Mouse (Mus musculus) adrenal gland, postnatal 14 days (tissue): ENCODE results near the gene Ergic1. TPM values are rescaled to one million over a fixed set of nuclear protein-coding genes. Genes with fewer than 3 reads are reported as not detected.

Experiments used
- DNase-seq: peaks from one replicate; pipeline ENCODE4 v3.0.0; 2021; ENCODE audit warnings: mixed read lengths
- total RNA-seq: library from RNA; stranded (reverse); gene quantifications from 2 replicates; pipeline ENCODE4 v1.2.3, GENCODE M21; 2021

The Ergic1 gene
- total RNA-seq, 1 experiment from 2014 or later = 143 TPM

DNA sequence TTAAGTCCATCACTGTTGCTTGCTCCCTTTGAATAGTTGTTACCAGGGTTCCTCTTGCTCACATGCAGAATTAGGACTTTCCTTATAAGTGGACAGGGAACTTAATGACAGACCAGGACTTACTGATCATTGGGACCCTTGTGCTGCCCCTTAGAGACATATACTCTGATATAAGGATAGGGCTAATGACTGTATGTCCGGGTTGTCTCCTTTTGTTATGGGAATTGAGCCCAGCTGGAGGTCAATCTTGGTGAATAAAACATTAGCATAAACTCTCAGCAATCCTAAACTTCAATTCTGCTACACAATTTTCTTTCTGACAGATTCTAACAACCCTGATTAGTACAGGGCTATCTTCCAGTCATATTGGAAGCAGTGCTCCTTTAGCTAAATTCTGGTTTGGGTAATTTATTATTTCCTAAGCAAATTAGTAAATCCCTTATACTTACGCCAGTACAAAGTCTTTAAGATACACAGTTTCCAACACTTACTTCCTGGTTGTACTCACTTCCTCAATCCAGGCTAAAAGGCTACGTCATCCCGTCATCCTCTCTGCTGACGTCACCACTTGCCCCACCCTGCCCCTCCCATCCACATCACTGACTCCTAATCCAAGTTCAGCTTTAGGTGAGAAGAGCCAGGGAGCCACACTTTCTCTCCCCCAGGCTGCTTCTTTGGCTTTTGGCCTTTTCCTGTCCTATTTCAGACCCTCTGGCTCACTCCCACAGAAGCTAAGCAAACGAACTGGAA lies 23.4 kb upstream of the Ergic1 start:
- no peak for DNase-seq

DNA sequence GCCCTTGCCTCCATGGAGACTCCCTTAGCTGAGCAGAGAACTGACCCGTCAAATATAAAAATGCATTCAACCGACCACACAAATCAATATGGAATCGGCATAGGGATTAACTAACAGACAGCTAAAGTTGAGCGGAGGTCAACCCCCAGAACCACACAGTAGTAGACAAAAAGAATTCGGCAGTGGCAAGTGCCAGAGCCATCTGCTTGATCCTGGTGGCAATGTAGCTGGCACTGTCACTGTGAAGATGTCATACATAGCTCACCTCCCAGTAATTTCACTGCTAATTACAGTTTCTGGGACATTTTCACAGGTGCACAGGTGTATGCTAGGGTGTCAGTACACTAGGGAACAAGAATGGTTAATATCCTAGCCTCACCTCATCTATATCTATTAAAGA lies 21.2 kb upstream of the Ergic1 start:
- DNase-seq = no peak

DNA sequence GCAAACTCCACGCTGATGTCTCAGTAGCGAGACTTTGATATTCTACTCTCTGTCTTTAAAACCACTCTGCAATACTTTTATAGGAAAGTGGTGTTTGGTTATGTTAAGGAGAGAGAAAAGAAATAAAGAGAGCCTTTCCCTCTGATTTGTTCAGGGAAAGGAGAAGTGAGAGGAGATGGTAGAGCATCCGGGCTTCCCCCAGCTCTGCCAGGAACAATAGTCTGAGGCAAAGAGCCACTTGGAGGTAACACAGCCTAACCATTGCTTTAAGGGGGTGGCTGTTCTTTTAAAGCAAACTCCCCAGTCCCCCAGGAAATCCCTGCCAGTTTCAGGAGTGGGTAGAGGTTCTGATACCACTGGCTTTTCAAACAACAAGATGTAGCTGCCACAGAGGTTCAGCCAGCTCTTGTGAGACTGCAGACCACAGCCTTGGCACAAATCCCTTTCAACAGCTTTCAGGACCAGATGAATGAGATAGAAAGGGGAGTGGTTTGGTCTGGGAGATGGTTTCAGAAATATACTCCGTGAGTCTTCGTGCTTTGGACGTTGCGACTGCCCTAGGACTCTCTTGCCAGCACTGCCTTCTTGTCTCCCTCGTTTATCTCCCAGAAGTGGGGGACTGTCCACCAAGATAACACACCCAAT lies 16.8 kb upstream of the Ergic1 start:
- no peak for DNase-seq

GRCm38 (mm10) chr17:26547771-26548170 lies 13.5 kb upstream of the Ergic1 start:
- peak; percentile 66 for DNase-seq

- no peak for DNase-seq
Observed at GRCm38 (mm10) chr17:26548566-26548965, 12.7 kb upstream of the Ergic1 start.

DNA sequence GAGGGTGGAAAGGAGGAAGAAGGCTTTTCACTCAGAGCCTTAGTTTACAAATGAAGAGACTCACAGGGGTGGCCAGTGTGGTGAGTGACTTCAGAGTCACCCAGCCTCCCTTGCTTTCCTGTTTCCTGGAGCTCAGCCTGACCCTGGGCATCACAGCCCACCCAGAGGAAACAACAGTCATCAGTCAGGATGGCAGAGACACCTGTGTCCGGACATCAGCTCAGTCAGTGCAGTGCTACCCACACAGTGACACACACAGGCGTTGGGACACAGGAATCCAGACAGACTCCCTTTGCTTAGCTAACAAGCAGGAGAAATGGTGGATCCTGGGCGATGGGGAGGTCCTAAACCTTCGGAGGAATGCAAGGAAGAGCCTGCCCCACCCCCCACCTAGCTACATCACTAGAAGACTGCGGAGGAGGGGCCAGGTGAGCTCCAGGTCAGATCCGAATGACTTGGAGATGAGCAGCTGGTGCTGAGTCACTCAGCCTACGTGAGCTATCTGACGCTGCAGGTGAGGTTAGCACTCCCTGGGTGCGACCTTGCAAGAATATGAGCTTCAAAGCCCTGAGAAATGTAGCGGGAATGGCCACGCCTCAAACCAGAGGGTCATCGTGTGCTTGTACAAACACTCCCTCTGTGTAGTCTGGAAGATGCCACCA lies 12.0 kb upstream of the Ergic1 start:
- DNase-seq = peak; percentile 40

DNA sequence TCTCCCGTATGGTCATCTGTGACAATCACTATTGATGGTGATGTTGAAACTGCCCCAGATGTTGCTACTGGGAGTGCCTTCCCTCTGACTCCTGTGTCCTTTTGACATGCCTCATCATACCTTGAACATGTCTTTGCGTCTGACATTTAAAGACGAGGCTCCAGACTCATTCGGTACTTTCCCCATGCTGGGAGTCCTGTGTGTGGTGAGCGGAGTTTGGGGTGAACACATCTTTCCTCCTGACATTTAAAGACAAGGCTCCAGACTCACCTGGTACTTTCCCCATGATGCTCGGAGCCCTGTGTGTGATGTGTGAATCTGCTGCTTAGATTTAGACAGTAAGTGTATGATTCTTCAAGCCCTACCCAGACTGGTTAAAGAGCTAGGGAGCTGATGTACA lies 10.2 kb upstream of the Ergic1 start:
- DNase-seq = no peak

DNA sequence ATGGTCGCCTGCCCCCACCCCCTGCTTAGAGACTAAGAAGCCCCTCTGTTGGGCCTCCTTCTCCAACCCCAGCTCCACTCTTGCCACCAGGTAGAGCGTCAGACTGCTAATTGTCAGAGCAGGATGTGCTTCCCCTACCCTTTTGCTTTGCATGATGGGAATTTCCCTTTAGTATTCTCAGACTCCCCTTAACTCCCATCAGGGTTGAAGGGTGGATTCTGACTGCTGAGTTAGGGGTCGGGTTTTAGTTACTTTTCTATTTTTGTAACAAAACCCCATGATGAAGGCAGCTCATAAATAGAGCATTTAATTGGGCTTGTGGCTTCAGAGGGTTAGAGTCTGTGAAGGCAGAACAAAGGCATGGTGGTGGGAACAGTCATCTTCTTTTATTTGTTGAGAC lies 8.3 kb upstream of the Ergic1 start:
- DNase-seq = no peak

GRCm38 (mm10) chr17:26560526-26561289 lies 581 bp upstream of the Ergic1 start:
- DNase-seq = no peak

DNA sequence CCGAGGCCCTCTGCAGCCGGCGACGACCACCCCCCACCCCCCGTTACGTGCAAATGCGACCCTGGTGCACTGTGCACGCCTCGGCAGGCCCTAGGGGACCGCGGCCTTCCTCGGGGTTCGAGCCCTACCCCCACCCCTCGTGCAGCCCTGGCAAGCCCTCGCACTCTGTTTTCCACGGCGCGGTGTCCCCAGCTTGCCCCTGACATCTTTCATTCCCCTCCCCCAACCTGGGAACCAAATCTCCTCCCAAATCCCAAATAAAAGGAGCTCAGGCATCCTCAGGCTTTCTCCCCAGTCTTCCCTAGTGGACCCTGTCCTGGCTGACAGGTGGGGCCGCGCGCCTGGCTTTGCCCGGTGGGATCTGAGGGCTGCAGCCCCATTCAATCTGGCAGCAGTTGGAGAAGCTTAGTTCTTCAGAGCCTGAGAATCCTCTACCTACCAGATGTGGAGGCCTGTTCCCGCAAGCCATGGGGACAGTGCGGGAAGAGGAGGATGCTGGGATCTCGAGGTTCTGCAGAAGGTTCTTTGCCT lies 427 bp downstream of the Ergic1 start, which contains the start of gene Dusp1:
Gene Dusp1, minus strand, starts transcription at position 478 of the 531 bp plus-strand sequence.
- DNase-seq = no peak

GRCm38 (mm10) chr17:26562292-26562691 lies 1.0 kb downstream of the Ergic1 start:
- no peak for DNase-seq

- DNase-seq = no peak
Observed at GRCm38 (mm10) chr17:26563476-26563875, 2.2 kb downstream of the Ergic1 start.

DNA sequence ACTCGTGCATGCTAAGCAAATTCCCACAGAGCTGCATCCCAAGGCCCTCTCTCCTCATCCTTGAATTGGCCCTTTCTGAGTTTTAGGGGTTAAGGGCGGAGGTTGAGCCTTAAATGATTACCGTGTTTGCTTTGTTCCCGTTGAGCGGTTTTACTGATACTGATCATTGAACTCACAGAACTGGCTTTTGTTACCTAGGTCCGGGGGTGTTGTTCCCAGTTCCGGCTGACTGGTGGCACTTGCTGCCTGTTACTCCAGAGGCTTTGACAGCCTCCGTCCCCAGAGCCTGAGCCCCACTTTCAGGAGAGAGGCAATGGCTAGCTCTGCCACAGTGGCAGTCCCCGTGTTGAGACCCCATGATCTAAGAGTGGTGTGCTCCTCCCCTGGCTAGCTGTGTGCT lies 3.1 kb downstream of the Ergic1 start:
- DNase-seq = no peak

- no peak for DNase-seq
Observed at GRCm38 (mm10) chr17:26567142-26567817, 6.0 kb downstream of the Ergic1 start.

GRCm38 (mm10) chr17:26567818-26568173 lies 6.5 kb downstream of the Ergic1 start:
- no peak for DNase-seq

DNA sequence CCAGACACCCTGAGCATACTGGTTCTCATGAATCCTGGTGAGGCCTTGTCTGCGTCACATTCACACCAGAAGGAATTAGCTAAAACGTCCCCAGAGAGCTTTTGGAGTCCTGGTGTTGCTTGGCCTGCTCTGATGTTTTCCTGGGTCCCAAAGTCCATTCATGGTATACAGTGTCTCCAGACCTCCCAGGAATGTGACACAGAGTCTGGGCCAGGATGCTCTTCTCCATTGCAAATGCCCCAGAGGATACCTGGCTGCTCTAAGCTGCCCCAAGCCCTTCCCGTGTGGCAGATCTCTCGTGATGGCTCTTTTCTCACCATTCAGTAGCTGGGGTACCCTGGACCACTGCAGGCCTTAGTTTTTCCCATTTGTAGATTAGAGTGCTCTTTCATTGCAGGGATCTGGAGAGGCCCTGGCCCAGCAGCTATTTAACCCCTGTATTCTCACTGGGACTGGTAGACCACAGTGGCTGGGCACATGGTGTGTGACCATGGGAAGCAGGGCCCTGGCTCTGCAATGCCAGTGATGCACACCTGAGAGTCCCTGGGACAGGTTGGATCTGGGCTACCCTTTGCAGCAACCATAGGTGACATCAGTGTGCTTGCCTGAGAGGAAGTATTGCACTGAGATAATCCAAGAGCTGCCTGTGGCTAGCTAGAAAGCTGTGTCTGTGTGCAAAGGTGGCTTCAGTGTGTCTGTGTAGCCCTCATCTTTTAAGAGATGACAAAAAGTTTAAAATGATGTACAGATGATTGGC lies 8.5 kb downstream of the Ergic1 start:
- DNase-seq = no peak

GRCm38 (mm10) chr17:26570651-26571118 lies 9.4 kb downstream of the Ergic1 start:
- DNase-seq = no peak

DNA sequence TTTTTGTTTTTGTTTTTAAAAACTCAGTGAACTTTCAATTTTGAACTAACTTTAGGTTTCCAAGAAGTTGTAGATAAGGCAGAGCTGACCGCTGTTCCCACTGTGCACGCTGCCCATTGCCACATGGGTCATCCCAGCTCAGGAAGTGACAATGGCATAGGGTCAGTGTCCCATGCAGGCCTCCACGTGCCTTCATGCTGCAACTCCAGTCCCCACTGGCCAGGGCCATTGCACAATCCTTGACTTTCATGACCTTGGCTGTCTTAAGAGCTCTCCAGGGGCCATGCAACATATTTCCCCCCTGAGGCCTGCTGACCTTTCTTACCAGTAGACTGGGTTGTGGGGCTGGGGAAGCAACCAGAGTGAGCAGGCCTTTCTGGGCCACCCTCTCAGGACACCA lies 10.1 kb downstream of the Ergic1 start:
- peak; percentile 90 for DNase-seq

DNA sequence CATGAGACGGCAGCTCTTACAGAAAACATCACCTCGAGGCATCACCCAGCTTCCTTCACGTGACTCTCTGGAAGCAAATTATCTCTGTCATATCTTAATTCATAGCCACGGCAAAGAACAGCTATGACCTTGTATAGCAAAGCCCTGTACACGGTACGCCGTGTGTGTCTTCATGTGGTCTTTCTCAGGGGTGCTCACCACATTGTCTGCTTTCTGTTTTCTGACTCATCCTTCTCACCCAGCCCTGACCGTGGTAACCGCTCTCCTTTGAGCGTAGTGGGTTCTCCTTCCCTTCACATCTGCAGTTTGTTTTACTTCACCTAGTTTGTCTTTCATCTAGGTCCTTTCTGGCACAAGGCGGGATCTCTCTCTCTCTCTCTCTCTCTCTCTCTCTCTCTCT lies 11.0 kb downstream of the Ergic1 start:
- no peak for DNase-seq

- DNase-seq = no peak
Observed at GRCm38 (mm10) chr17:26574118-26574517, 12.8 kb downstream of the Ergic1 start.

GRCm38 (mm10) chr17:26574701-26575100 lies 13.4 kb downstream of the Ergic1 start:
- no peak for DNase-seq
